8 mouse cellular contexts compared by ENCODE assay signal in the genomic region with DNA sequence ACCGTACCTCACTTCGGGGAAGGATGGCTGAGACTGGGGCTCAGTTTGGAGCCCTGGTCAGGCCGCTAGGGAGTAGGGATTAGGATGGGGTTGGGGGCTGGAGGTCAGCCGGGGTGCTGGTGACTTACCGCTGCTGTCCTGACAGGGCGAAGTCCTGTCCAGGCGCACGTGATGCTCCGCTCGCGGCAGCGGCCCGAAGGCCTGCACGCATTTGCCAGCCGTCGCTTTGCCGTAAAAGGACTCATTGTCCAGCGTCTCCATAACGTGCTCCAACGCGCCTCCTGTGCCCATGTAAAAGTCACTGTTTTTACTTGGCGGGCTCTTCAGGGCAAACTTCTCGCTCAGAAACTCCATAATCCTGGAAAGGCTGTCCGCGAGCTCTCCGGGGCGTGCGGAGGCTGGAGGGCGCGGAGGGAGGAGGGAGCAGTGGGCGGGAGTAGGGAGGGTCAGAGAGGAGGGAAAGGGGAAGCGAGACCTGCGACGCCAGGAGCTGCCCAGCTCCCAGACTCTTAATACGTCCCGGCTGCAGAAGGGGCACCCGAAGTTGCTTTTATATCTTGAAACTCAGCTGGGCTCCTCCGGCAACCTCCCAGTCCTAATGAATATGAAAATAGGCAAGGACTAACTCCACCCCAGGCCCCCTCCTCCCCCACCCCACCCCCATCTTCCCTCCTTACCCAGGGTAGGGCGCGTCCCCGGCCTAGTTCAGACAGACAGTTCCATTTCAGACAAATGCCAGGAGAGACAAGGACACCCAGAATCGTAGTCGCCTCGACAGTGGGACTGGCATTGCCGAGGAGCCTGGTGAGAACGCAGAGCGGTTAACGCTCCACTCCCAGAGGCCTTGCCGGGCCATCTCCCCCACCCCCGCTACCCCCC. TPM values are rescaled to one million over a fixed set of nuclear protein-coding genes. Genes with fewer than 3 reads are reported as not detected.
DNase-seq lines count a peak whose midpoint lies in the region; ATAC-seq and TF ChIP-seq lines count a peak whose summit lies in the region.

No protein-coding gene starts in this region.

- peak overlapping the region; percentile 61 for H3K4me3 ChIP-seq in ES-Bruce4 (ENCODE audit: low read depth, low read length)
- peak overlapping the region; percentile 49 for H3K4me3 ChIP-seq in heart, embryonic 12.5 days
- H3K4me3 ChIP-seq in kidney, embryonic 14.5 days (ENCODE audit: low read length): peak overlapping the region; percentile 48

- peak overlapping the region; percentile 75 for H3K4me2 ChIP-seq in heart, embryonic 12.5 days
- H3K4me2 ChIP-seq in kidney, embryonic 14.5 days (replicated peaks; ENCODE audit: low read depth, low read length): peak overlapping the region; percentile 49

- H3K36me3 ChIP-seq in ES-Bruce4 (ENCODE audit: control insufficient read depth, insufficient read depth, low read length, poor library complexity, severe bottlenecking): no peaks in the 10 kb centered on the region
- no peaks in the 10 kb centered on the region for H3K36me3 ChIP-seq in heart, embryonic 12.5 days
- no peaks in the 10 kb centered on the region for H3K36me3 ChIP-seq in kidney, embryonic 14.5 days (ENCODE audit: control insufficient read depth, insufficient read depth, low read length)

- WGBS in heart, embryonic 12.5 days: under 1% methylated on average over 48 of the region's 50 CpGs
- under 1% methylated on average over 50 of the region's 50 CpGs for WGBS in kidney, embryonic 14.5 days

- no peak overlapping the region for H3K27ac ChIP-seq in ES-Bruce4 (ENCODE audit: insufficient read depth, low read length)
- H3K27ac ChIP-seq in heart, embryonic 12.5 days (ENCODE audit: poor library complexity, severe bottlenecking): no peak overlapping the region
- H3K27ac ChIP-seq in kidney, embryonic 14.5 days (ENCODE audit: low read depth, low read length): peak overlapping the region; percentile 80

- no peaks in the 10 kb centered on the region for H3K9me3 ChIP-seq in ES-Bruce4 (replicated peaks; ENCODE audit: control insufficient read depth, insufficient read depth, low read length, poor library complexity, severe bottlenecking)
- no peaks in the 10 kb centered on the region for H3K9me3 ChIP-seq in heart, embryonic 12.5 days (replicated peaks)
- H3K9me3 ChIP-seq in kidney, embryonic 14.5 days (ENCODE audit: control insufficient read depth, low read length): no peaks in the 10 kb centered on the region

- TF ChIP-seq CTCF in ES-Bruce4 (IDR thresholded peaks at IDR 0.05; ENCODE audit: low read depth, low read length): no peak

- peak overlapping the region; percentile 45; the same call in 1 of the 2 replicates for H3K9ac ChIP-seq in ES-Bruce4 (ENCODE audit: low read depth, poor library complexity, severe bottlenecking)
- 0 out of 2 replicates have a peak overlapping the region, but pooled peaks have one; percentile 6 for H3K9ac ChIP-seq in heart, embryonic 12.5 days
- peak overlapping the region; percentile 55 for H3K9ac ChIP-seq in kidney, embryonic 14.5 days (ENCODE audit: low read depth, low read length)

- H3K4me1 ChIP-seq in ES-Bruce4 (ENCODE audit: control insufficient read depth, insufficient read depth, low read length): no peaks in the 10 kb centered on the region
- H3K4me1 ChIP-seq in heart, embryonic 12.5 days (replicated peaks): peaks cover 7% of the 10 kb centered on the region; the same call in 1 of the 2 replicates
- H3K4me1 ChIP-seq in kidney, embryonic 14.5 days (ENCODE audit: control insufficient read depth, insufficient read depth, low read length): 0 out of 2 replicates have a peak, but pooled peaks cover 4% of the 10 kb centered on the region

- no peak for TF ChIP-seq POLR2A in ES-Bruce4 (IDR thresholded peaks at IDR 0.05; ENCODE audit: insufficient read depth, low read length)

- no peak for TF ChIP-seq EP300 in ES-Bruce4 (IDR thresholded peaks at IDR 0.05; ENCODE audit: insufficient read depth, low read depth, low read length)

- peaks cover 25% of the 10 kb centered on the region for H3K27me3 ChIP-seq in ES-Bruce4 (ENCODE audit: control insufficient read depth, insufficient read depth, low read length, poor library complexity, severe bottlenecking)
- peaks cover 58% of the 10 kb centered on the region for H3K27me3 ChIP-seq in heart, embryonic 12.5 days (replicated peaks)
- peaks cover 67% of the 10 kb centered on the region for H3K27me3 ChIP-seq in kidney, embryonic 14.5 days (ENCODE audit: control insufficient read depth, insufficient read depth, low read length)

- peak; percentile 81 for ATAC-seq in heart, embryonic 12.5 days (ENCODE audit: insufficient number of reproducible peaks, low FRiP score)
- ATAC-seq in kidney, embryonic 14.5 days (ENCODE audit: low FRiP score, low TSS enrichment): peak; percentile 94
- ATAC-seq in megakaryocyte-erythroid progenitor cell, adult 5-6 weeks (replicated peaks; ENCODE audit: low FRiP score, low TSS enrichment, poor library complexity, severe bottlenecking): peak; percentile 41

- intact Hi-C loops in left cerebral cortex, postnatal 14 days (cut with DNase I): no loop called here

- DNase-seq in ZHBTc4 (ENCODE audit: low read depth, low spot score): peak; percentile 71
- no peak for DNase-seq in ovary, postnatal 10 days (ENCODE audit: low spot score)
- no peak for DNase-seq in thymus, postnatal 36 days
- DNase-seq in left cerebral cortex, postnatal 14 days (ENCODE audit: low spot score in 2 of 2): no peak

RNA-seq across cellular contexts. Expression of a gene that starts 1.5 kb away (rescaled TPM):
- polyA plus RNA-seq in ES-Bruce4 (2011; ENCODE audit: insufficient read depth, insufficient read length, low read depth, missing spikeins): 0.61 TPM in 1 of 2 replicates, not detected in the other
- 0.46 and 1.1 TPM in 2 replicates for polyA plus RNA-seq in heart, embryonic 12.5 days (2016; fragmentation: Nextera tagmentation; extraction: Ambion mirVana)
- polyA plus RNA-seq in kidney, embryonic 14.5 days (2014; fragmentation: Nextera tagmentation; extraction: Ambion mirVana): 34.8 and 36.7 TPM in 2 replicates
- not detected in 2 replicates for total RNA-seq in megakaryocyte-erythroid progenitor cell, adult 5-6 weeks (2014; fragmentation: Nextera tagmentation)
- not detected in 2 replicates for total RNA-seq in megakaryocyte-erythroid progenitor cell, adult 5-6 weeks (2017)
- total RNA-seq in left cerebral cortex, postnatal 14 days (2021): under 1 TPM in 1 of 2 experiments, not detected in 1; 0.35 TPM

Comparison
In these comparisons a context has a peak if more than half of its experiments do, and no peak if none do; other contexts are left out.
1. ATAC-seq: peak in every context shown above with its lines; median percentile 94 in kidney, embryonic 14.5 days; 81 in heart, embryonic 12.5 days; 41 in megakaryocyte-erythroid progenitor cell, adult 5-6 weeks.
2. RNA of a gene that starts 1.5 kb away (polyA plus RNA-seq): 34.8 to 36.7 TPM in kidney, embryonic 14.5 days; 0.61 TPM in ES-Bruce4 and 0.46 to 1.1 TPM in heart, embryonic 12.5 days; every median in the first group is over 10 times any median in the second.
3. Peak in every context shown above with its lines, with median percentiles within 50 percentile points of each other: H3K4me3 ChIP-seq and H3K9ac ChIP-seq.